Mouse (Mus musculus): ENCODE results near the gene Hcn1.

- TF ChIP-seq CTCF (conservative IDR thresholded peaks at IDR 0.05; ENCODE audit: low read length): no peak
- no peak for TF ChIP-seq POU5F1 (IDR thresholded peaks at IDR 0.05; ENCODE audit: borderline replicate concordance, low read length)
These were observed 398.4 kb downstream of the Hcn1 start for GRCm38 (mm10) chr13:118000538-118000937.

Data from E14TG2a.4 (cell line).